Mouse (Mus musculus): Measurements from ENCODE around the gene Disp3. TPM values are rescaled to one million over a fixed set of nuclear protein-coding genes. Genes with fewer than 3 reads are reported as not detected.

Disp3 gene
- polyA plus RNA-seq (2021) = 0.01 TPM

GRCm38 (mm10) chr4:148287476-148288054 lies at the start of gene Disp3:
Gene Disp3, minus strand, starts transcription at chr4:148287965.
- no peak for TF ChIP-seq CTCF (IDR thresholded peaks at IDR 0.05)
- DNase-seq (ENCODE audit: low read depth, low spot score) (no peak), ATAC-seq (no peak)
- CTCF ChIA-PET = no interaction called here
- H3K27me3 ChIP-seq = peaks cover 22% of the 10 kb centered on the region
- POLR2A ChIA-PET = no interaction called here
- in situ Hi-C loops (cut with MboI; ENCODE audit: low pct_unique_long_range_greater_than_20kb) = no loop called here

GRCm38 (mm10) chr4:148330269-148330668 lies 42.5 kb upstream of the Disp3 start:
- no peak for DNase-seq (ENCODE audit: low read depth, low spot score)
- no peak for ATAC-seq
- CTCF ChIA-PET = no interaction called here
- TF ChIP-seq CTCF (IDR thresholded peaks at IDR 0.05) = no peak
- H3K27me3 ChIP-seq = no peaks in the 10 kb centered on the region
- in situ Hi-C loops (cut with MboI; ENCODE audit: low pct_unique_long_range_greater_than_20kb) = no loop called here
- POLR2A ChIA-PET = no interaction called here

GRCm38 (mm10) chr4:148329431-148329830 lies 41.7 kb upstream of the Disp3 start:
- TF ChIP-seq CTCF (IDR thresholded peaks at IDR 0.05) = no peak
- H3K27me3 ChIP-seq = no peaks in the 10 kb centered on the region
- ATAC-seq (no peak), DNase-seq (ENCODE audit: low read depth, low spot score) (no peak)
- POLR2A ChIA-PET = no interaction called here
- CTCF ChIA-PET = no interaction called here
- in situ Hi-C loops (cut with MboI; ENCODE audit: low pct_unique_long_range_greater_than_20kb) = no loop called here

- H3K27me3 ChIP-seq = no peaks in the 10 kb centered on the region
- CTCF ChIA-PET = no interaction called here
- TF ChIP-seq CTCF (IDR thresholded peaks at IDR 0.05) = no peak
- POLR2A ChIA-PET = no interaction called here
- ATAC-seq (no peak), DNase-seq (ENCODE audit: low read depth, low spot score) (no peak)
- in situ Hi-C loops (cut with MboI; ENCODE audit: low pct_unique_long_range_greater_than_20kb) = no loop called here
These were observed 40.5 kb upstream of the Disp3 start for GRCm38 (mm10) chr4:148328237-148328636.

GRCm38 (mm10) chr4:148327266-148327997 lies 39.7 kb upstream of the Disp3 start:
- DNase-seq (ENCODE audit: low read depth, low spot score) (no peak), ATAC-seq (no peak)
- TF ChIP-seq CTCF (IDR thresholded peaks at IDR 0.05) = no peak
- CTCF ChIA-PET = no interaction called here
- no peaks in the 10 kb centered on the region for H3K27me3 ChIP-seq
- POLR2A ChIA-PET = no interaction called here
- in situ Hi-C loops (cut with MboI; ENCODE audit: low pct_unique_long_range_greater_than_20kb) = no loop called here

GRCm38 (mm10) chr4:148326791-148327190 lies 39.0 kb upstream of the Disp3 start:
- TF ChIP-seq CTCF (IDR thresholded peaks at IDR 0.05) = no peak
- DNase-seq (ENCODE audit: low read depth, low spot score) = no peak
- in situ Hi-C loops (cut with MboI; ENCODE audit: low pct_unique_long_range_greater_than_20kb) = no loop called here
- ChIA-PET CTCF (no interaction called here), POLR2A (no interaction called here)
- H3K27me3 ChIP-seq = no peaks in the 10 kb centered on the region
- no peak for ATAC-seq

GRCm38 (mm10) chr4:148325951-148326350 lies 38.2 kb upstream of the Disp3 start:
- CTCF ChIA-PET = no interaction called here
- TF ChIP-seq CTCF (IDR thresholded peaks at IDR 0.05) = no peak
- ATAC-seq (no peak), DNase-seq (ENCODE audit: low read depth, low spot score) (no peak)
- no peaks in the 10 kb centered on the region for H3K27me3 ChIP-seq
- POLR2A ChIA-PET = no interaction called here
- in situ Hi-C loops (cut with MboI; ENCODE audit: low pct_unique_long_range_greater_than_20kb) = no loop called here

- TF ChIP-seq CTCF (IDR thresholded peaks at IDR 0.05) = no peak
- POLR2A ChIA-PET = no interaction called here
- ATAC-seq (no peak), DNase-seq (ENCODE audit: low read depth, low spot score) (no peak)
- in situ Hi-C loops (cut with MboI; ENCODE audit: low pct_unique_long_range_greater_than_20kb) = no loop called here
- CTCF ChIA-PET = no interaction called here
- no peaks in the 10 kb centered on the region for H3K27me3 ChIP-seq
These were observed 37.3 kb upstream of the Disp3 start for GRCm38 (mm10) chr4:148325057-148325456.

- ATAC-seq (no peak), DNase-seq (ENCODE audit: low read depth, low spot score) (no peak)
- CTCF ChIA-PET = no interaction called here
- peaks cover 5% of the 10 kb centered on the region for H3K27me3 ChIP-seq
- in situ Hi-C loops (cut with MboI; ENCODE audit: low pct_unique_long_range_greater_than_20kb) = no loop called here
- no peak for TF ChIP-seq CTCF (IDR thresholded peaks at IDR 0.05)
- POLR2A ChIA-PET = no interaction called here
These were observed 34.4 kb upstream of the Disp3 start for GRCm38 (mm10) chr4:148322152-148322551.

- no peak for TF ChIP-seq CTCF (IDR thresholded peaks at IDR 0.05)
- DNase-seq (ENCODE audit: low read depth, low spot score) (no peak), ATAC-seq (no peak)
- CTCF ChIA-PET = no interaction called here
- peaks cover 5% of the 10 kb centered on the region for H3K27me3 ChIP-seq
- in situ Hi-C loops (cut with MboI; ENCODE audit: low pct_unique_long_range_greater_than_20kb) = no loop called here
- POLR2A ChIA-PET = no interaction called here
These were observed 31.6 kb upstream of the Disp3 start for GRCm38 (mm10) chr4:148319366-148319765.

GRCm38 (mm10) chr4:148315377-148316175 lies 27.8 kb upstream of the Disp3 start:
- H3K27me3 ChIP-seq = peaks cover 17% of the 10 kb centered on the region
- ChIA-PET CTCF (no interaction called here), POLR2A (no interaction called here)
- ATAC-seq (no peak), DNase-seq (ENCODE audit: low read depth, low spot score) (no peak)
- no peak for TF ChIP-seq CTCF (IDR thresholded peaks at IDR 0.05)
- in situ Hi-C loops (cut with MboI; ENCODE audit: low pct_unique_long_range_greater_than_20kb) = no loop called here

All from Patski (cell line).